Mouse (Mus musculus) liver, adult 2 months (tissue): ENCODE data around the gene Tcl1b1. TPM values are rescaled to one million over a fixed set of nuclear protein-coding genes. Genes with fewer than 3 reads are reported as not detected.
"Not testable (repeated sequence)": the region's sequence is repeated elsewhere in the genome, so short reads cannot be mapped to it uniquely, and the experiment has no call there.

ENCODE experiments used
- DNase-seq: peaks from one replicate; pipeline ENCODE4 v3.0.0-alpha.2; 2011; ENCODE audit warnings: low read depth, low spot score; ENCODE audit errors: extremely low read depth
- H3K27ac ChIP-seq: fragments of 200-500 bp; replicated peaks from 2 replicates; pipeline ENCODE4 v1.5.1; 2012; ENCODE audit warnings: low read depth, mild to moderate bottlenecking, control low read depth, inconsistent platforms, low read length; ENCODE audit not compliant: insufficient read depth
- H3K27me3 ChIP-seq: fragments of 200-500 bp; 2 replicates; pipeline ENCODE4 v1.6.1; 2012; ENCODE audit warnings: mild to moderate bottlenecking, moderate library complexity, low read length, inconsistent platforms; ENCODE audit not compliant: control insufficient read depth, insufficient read depth
- H3K36me3 ChIP-seq: fragments of 200-500 bp; 2 replicates; pipeline ENCODE4 v1.6.1; 2012; ENCODE audit warnings: low read length, inconsistent platforms; ENCODE audit not compliant: control insufficient read depth, insufficient read depth
- H3K4me1 ChIP-seq: fragments of 200-500 bp; 2 replicates; pipeline ENCODE4 v1.6.1; 2011; ENCODE audit warnings: low read length; ENCODE audit not compliant: control insufficient read depth, insufficient read depth
- H3K4me3 ChIP-seq: fragments of 200-500 bp; 2 replicates; pipeline ENCODE4 v1.5.1; 2011; ENCODE audit warnings: low read depth, mild to moderate bottlenecking, control low read depth, low read length, moderate library complexity; ENCODE audit not compliant: insufficient read depth
- H3K79me2 ChIP-seq: fragments of 200-500 bp; 2 replicates; pipeline ENCODE4 v1.6.1; 2012; ENCODE audit warnings: inconsistent platforms, mild to moderate bottlenecking, low read length, moderate library complexity; ENCODE audit not compliant: control insufficient read depth, insufficient read depth
- H3K9ac ChIP-seq: fragments of 200-500 bp; 2 replicates; pipeline ENCODE4 v1.6.1; 2012; ENCODE audit warnings: low read depth, mild to moderate bottlenecking, control low read depth, inconsistent platforms, low read length
- CTCF ChIP-seq: fragments of 200-500 bp; IDR thresholded peaks from 2 replicates; pipeline ENCODE4 v1.5.1; 2011; ENCODE audit warnings: low read depth, low read length, control low read depth
- POLR2A ChIP-seq: fragments of 200-500 bp; IDR thresholded peaks from 2 replicates; pipeline ENCODE4 v1.6.1; 2011; ENCODE audit warnings: low read length, control low read depth; ENCODE audit not compliant: insufficient read depth; ENCODE audit errors: extremely low read depth
- WGBS: fragments of 180-500 bp; shearing (Covaris S2); methylation state at CpG from one replicate; pipeline ENCODE4 v1.1.7; 2018; 5-methylcytosine and 5-hydroxymethylcytosine counted together
- polyA plus RNA-seq: library from polyadenylated mRNA; depleted of rRNA; stranded (reverse); fragments of >200 nt; gene quantifications from 2 replicates; pipeline ENCODE4 v1.2.3, GENCODE M21; 2012
- total RNA-seq: library from RNA; depleted of rRNA; stranded (reverse); fragments of >200 nt; gene quantifications from 2 replicates; pipeline ENCODE4 v1.2.3, GENCODE M21; 2014

Tcl1b1 gene
- total and polyA plus RNA-seq, 2 experiments: not detected

- no peak within 1 kb of the TSS for H3K4me3 ChIP-seq
- DNase-seq: no peak
- no peaks in the 10 kb centered on the region for H3K4me1 ChIP-seq
- H3K9ac ChIP-seq: no peak within 1 kb of the TSS
- TF ChIP-seq POLR2A (no peak), CTCF (no peak)
- no peaks in the 10 kb centered on the region for H3K79me2 ChIP-seq
- H3K27me3 ChIP-seq: peaks cover 3% of the 10 kb centered on the region; the same call in 1 of the 2 replicates
- WGBS: 67% methylated on average over 3 of the region's 3 CpGs
- no peak within 1 kb of the TSS for H3K27ac ChIP-seq
- no peaks in the 10 kb centered on the region for H3K36me3 ChIP-seq
Measured at GRCm38 (mm10) chr12:105145714-105146113, 13.8 kb upstream of the Tcl1b1 start, which contains the start of gene Tcl1b2. Tcl1b2 (plus strand) TSS chr12:105146014.

DNA sequence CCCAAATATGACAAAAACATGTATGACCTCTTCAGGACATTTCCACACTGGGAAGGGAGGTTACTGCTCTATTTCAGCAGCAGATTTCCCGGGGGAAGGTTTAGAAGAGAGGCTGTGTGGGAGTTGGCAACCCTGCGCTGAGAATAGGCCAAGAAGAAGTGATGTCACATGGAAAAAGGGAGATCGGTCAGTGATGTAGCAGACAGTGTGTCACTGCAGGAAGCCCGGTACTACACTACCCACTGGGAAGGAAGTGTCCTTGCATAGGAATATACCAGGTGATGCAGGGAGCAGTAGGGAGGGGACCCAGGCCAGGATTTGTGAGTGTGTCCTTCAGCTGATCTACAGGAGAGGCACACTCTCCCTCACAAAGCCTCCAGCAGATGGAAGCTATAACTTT is 4.2 kb upstream of the Tcl1b1 start:
- not testable (repeated sequence) for H3K4me3 ChIP-seq, H3K79me2 ChIP-seq, H3K27ac ChIP-seq, H3K27me3 ChIP-seq, H3K9ac ChIP-seq, H3K4me1 ChIP-seq, DNase-seq, H3K36me3 ChIP-seq
- 75% methylated on average over 4 of the region's 4 CpGs for WGBS

DNA sequence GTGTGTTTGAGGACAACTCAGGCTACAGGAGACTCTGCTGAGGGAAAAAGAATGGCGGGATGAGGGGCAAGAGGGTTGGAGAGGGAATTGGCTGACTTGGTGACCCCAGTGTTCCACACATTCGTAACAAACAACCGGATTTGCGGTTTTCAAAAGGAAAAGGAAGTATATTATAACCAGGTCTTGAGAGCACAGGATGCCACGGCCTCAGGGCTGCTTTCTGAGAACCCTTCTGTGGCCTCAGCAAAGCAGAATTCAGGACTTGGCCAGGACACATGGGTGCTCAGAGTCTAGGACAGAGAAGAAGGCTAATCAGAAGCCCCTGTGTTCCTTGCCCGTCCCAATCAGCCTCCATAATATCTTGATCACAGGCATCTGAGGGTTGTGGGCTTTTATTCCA is 648 bp upstream of the Tcl1b1 start:
- no peaks in the 10 kb centered on the region for H3K27me3 ChIP-seq
- TF ChIP-seq CTCF: no peak
- TF ChIP-seq POLR2A: no peak
- WGBS: 74% methylated on average over 6 of the region's 6 CpGs

DNA sequence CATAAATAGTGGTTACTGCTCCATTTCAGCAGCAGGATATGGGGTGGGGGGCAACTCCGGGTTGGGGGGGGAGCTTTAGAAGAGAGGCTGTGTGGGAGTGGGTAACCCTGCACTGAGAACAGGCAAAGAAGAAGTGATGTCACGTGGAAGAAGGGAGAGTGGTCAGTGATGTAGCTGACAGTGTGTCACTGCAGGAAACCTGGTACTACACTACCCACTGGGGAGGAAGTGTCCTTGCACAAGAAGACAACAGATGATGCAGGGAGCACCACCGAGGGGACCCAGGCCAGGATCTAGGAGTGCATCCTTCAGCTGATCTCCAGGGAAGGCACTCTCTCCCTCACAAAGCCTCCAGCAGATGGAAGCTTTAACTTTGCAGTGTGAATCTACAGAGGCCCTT is 7.2 kb downstream of the Tcl1b1 start:
- no peaks in the 10 kb centered on the region for H3K36me3 ChIP-seq
- no peak overlapping the region for H3K4me3 ChIP-seq
- TF ChIP-seq POLR2A: no peak
- WGBS: 70% methylated on average over 3 of the region's 3 CpGs
- no peaks in the 10 kb centered on the region for H3K79me2 ChIP-seq
- no peaks in the 10 kb centered on the region for H3K27me3 ChIP-seq
- H3K27ac ChIP-seq: no peak overlapping the region
- no peaks in the 10 kb centered on the region for H3K4me1 ChIP-seq
- DNase-seq: no peak
- no peak overlapping the region for H3K9ac ChIP-seq

More for the DNA sequence above, 648 bp upstream of the Tcl1b1 start:
- no peaks in the 10 kb centered on the region for H3K4me1 ChIP-seq
- no peak overlapping the region for H3K27ac ChIP-seq
- no peak overlapping the region for H3K9ac ChIP-seq
- no peaks in the 10 kb centered on the region for H3K36me3 ChIP-seq
- no peak for DNase-seq
- H3K4me3 ChIP-seq: no peak overlapping the region
- H3K79me2 ChIP-seq: no peaks in the 10 kb centered on the region

DNA sequence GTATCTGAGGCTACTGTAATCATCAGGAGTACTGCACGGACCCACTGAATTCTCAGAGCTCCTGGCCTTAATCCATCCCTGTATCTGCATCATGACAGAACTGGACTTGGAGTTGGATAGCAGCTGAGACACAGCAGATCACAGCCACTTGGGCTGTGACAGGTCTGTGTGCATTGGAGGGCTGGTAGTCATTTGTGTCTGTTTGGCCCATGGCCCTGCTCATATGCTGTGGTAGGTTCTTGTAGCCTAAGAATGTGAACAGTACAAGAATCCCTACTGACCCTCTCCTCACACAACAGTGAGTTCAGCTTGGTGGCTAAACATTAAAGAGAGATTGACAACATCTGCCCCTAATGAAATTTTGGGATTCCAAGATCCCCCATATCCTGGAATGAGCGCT is 13.9 kb downstream of the Tcl1b1 start:
- no peaks in the 10 kb centered on the region for H3K36me3 ChIP-seq
- no peaks in the 10 kb centered on the region for H3K4me1 ChIP-seq
- 81% methylated on average over 2 of the region's 2 CpGs for WGBS
- H3K27ac ChIP-seq: no peak overlapping the region
- H3K79me2 ChIP-seq: no peaks in the 10 kb centered on the region
- H3K9ac ChIP-seq: no peak overlapping the region
- TF ChIP-seq CTCF: no peak
- no peak for DNase-seq
- H3K27me3 ChIP-seq: no peaks in the 10 kb centered on the region
- no peak overlapping the region for H3K4me3 ChIP-seq

DNA sequence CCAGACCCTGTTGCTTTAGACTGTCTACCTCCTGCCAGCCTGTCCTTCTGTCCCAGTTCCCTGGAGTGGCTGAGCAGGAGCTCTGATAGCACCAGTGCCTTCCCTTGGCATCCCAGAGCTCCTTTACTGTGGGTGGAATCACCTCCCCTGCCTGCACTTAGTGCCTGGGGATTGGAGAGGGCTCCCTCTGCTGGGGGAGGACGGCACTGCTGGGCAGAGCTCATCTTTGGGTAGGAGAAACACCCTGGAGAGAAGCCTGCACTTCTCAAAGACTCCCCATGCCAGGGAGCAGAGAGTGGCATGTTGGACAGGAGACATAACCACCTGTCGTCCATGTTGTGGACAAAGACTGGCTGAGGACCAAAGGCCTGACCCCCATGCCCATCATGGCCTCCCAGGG is 14.8 kb downstream of the Tcl1b1 start:
- not testable (repeated sequence) for H3K36me3 ChIP-seq, H3K4me1 ChIP-seq, H3K79me2 ChIP-seq, H3K27me3 ChIP-seq, H3K4me3 ChIP-seq, H3K27ac ChIP-seq, H3K9ac ChIP-seq, DNase-seq
- peak; percentile 23; the same call in 1 of the 2 replicates for TF ChIP-seq CTCF
- 20% methylated on average over 2 of the region's 2 CpGs for WGBS

DNA sequence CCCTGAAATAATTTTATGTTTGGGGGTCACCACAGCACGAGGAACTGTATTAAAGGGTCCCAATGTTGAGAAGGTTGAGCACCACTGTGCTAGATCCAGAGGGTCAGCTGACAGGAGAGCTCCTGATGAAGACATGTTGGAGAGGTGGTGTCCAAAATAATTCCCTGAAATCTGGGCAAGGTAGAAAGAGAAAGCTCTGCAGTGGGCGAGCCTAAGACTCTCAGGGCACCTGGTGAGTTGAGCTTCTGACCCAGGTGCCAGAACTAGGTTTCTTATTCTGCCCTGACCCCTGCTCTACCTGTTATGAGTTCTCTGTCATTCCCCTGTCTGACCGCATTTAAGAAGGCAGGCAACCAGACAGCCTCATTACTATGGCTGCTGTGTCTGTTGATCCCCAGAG is 16.6 kb downstream of the Tcl1b1 start, which contains the start of gene Tcl1b5:
TSS of gene Tcl1b5 (plus strand) at position 301 of the 400 bp plus-strand sequence.
- not testable (repeated sequence) for DNase-seq, H3K9ac ChIP-seq, H3K27me3 ChIP-seq, H3K79me2 ChIP-seq, H3K27ac ChIP-seq, H3K4me1 ChIP-seq, H3K4me3 ChIP-seq, H3K36me3 ChIP-seq
- WGBS: 62% methylated on average over 3 of the region's 3 CpGs

- not testable (repeated sequence) for H3K27ac ChIP-seq, H3K79me2 ChIP-seq, H3K27me3 ChIP-seq, H3K9ac ChIP-seq, DNase-seq, H3K4me3 ChIP-seq, H3K4me1 ChIP-seq, H3K36me3 ChIP-seq
- 62% methylated on average over 4 of the region's 4 CpGs for WGBS
Measured at GRCm38 (mm10) chr12:105181040-105181644, 21.7 kb downstream of the Tcl1b1 start.
